Mouse (Mus musculus): ENCODE measurements around the gene Grik1. TPM values are rescaled to one million over a fixed set of nuclear protein-coding genes. Genes with fewer than 3 reads are reported as not detected.

Grik1 gene
- 0.43 and 0.47 TPM in 2 replicates for polyA plus RNA-seq (2015; fragmentation: Nextera tagmentation; extraction: Ambion mirVana)

DNA sequence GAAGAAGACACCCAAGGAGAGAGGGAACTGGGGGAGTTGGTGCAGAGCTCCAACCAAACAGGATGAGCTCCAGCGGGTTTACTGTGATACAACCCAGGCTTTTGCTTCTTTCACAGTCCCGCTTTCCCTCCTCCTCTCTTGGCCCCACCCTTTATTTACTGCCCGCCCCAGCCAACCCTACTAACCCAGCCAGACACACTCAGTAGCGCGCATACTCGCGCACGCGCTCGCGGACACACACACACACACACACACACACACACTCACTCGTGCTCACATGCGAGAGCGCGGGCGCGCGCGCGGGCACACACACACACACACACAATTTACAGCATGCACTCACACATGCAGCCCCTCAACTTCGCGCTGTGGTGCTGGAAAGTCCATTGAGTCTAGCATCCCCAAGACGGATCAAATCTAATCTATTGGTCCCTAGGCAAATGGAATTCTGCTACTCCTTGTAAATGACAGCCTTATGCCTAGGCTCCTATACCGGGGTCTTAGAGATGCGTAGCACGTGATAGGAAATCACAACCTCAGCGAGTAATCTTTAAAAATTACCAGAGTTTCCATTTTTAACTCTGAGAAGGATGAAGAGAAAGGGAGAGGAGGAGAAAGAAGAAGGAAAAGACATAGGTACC is at the start of gene Grik1:
TSS of gene Grik1 (minus strand) at position 134 of the 641 bp plus-strand sequence.

Other genes starting within 250 kb of the Grik1 start
- gene Cldn17, start 216.7 kb upstream of the Grik1 start, polyA plus RNA-seq (2015; fragmentation: Nextera tagmentation; extraction: Ambion mirVana): not detected in 2 replicates

Data from urinary bladder, postnatal 0 days (tissue).